Mouse (Mus musculus): ENCODE results near the gene Lekr1. TPM values are rescaled to one million over a fixed set of nuclear protein-coding genes. Genes with fewer than 3 reads are reported as not detected.

Gene Lekr1
- polyA plus RNA-seq, 1 experiment: 4.5 TPM

DNA sequence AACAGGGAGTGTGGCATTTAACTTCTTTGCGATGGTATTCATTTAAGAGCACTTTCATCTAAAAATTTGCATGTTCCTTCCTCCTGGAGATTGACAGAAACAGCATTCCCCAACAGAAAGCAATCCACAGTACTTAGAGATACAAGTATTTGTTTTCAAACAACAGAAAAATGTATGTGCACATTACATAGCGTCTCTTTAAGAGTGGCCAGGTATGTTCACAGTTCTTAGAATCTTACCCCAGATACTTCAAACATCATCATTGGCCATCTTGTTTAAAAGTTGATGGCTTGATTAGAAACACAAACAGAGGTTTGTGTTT, 38.4 kb upstream of the Lekr1 start:
- Histone ChIP-seq H3K4me1 (ENCODE audit: control insufficient read depth, insufficient read depth, low read length) (no peaks in the 10 kb centered on the region), H3K4me3 (replicated peaks; ENCODE audit: insufficient read depth, low read depth, low read length) (no peak overlapping the region), H3K27me3 (ENCODE audit: control insufficient read depth, insufficient read depth, low read length) (no peaks in the 10 kb centered on the region), H3K27ac (ENCODE audit: insufficient read depth, low read length) (no peak overlapping the region)
- DNase-seq: no peak
- 59% methylated on average over 2 of the region's 2 CpGs for WGBS
- TF ChIP-seq CTCF (IDR thresholded peaks at IDR 0.05; ENCODE audit: borderline replicate concordance, insufficient read depth, low read depth, low read length) (no peak), POLR2A (IDR thresholded peaks at IDR 0.05; ENCODE audit: borderline replicate concordance, insufficient read depth, low read length) (no peak)

DNA sequence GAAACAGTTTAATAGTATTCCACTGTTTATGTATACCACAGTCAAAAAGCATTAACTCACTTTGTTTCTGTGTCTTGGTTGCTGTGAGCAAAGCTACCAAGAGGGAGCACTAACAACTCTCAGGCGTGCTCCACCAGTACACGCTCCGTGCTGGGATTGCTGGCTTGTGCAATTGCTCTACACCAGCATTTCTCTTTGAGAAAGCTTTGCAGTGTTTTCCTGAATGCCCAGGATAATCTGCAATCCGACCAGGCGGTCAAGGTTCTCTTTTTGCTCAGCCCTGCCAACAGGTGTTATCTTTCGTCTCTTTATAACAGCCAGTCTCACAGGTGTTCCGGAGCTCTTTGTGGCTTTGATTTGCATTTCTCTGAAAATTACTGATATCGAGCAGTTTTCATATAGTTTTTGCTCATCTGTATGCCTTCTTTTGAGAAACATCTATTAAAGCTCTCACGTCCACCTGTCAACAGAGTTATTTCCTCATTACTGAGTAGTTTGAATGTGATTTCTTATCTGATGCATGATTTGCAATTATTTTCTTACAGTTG, 36.4 kb upstream of the Lekr1 start:
- H3K4me3 ChIP-seq (replicated peaks; ENCODE audit: insufficient read depth, low read depth, low read length): no peak overlapping the region
- H3K4me1 ChIP-seq (ENCODE audit: control insufficient read depth, insufficient read depth, low read length): no peaks in the 10 kb centered on the region
- DNase-seq: no peak
- WGBS: 89% methylated on average over 9 of the region's 9 CpGs
- no peak for TF ChIP-seq CTCF (IDR thresholded peaks at IDR 0.05; ENCODE audit: borderline replicate concordance, insufficient read depth, low read depth, low read length)
- TF ChIP-seq POLR2A (IDR thresholded peaks at IDR 0.05; ENCODE audit: borderline replicate concordance, insufficient read depth, low read length): no peak
- H3K27ac ChIP-seq (ENCODE audit: insufficient read depth, low read length): no peak overlapping the region
- H3K27me3 ChIP-seq (ENCODE audit: control insufficient read depth, insufficient read depth, low read length): no peaks in the 10 kb centered on the region

DNA sequence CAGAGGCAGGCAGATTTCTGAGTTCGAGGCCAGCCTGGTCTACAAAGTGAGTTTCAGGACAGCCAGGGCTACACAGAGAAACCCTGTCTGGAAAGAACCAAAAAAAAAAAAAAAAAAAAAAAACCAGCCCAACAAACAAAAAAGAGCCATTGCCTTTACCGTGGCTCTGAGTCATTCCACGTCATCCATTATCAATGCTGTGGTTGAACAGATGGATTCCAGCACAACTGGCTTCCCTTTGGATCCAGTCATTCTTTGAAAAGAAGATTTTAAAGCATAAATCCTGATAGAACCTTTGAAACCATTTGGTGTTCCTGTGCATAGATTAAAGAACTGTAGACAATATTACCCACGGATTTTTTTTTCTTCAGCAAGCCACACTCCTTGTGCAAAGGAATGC, 32.4 kb upstream of the Lekr1 start:
- Histone ChIP-seq H3K4me1 (ENCODE audit: control insufficient read depth, insufficient read depth, low read length) (no peaks in the 10 kb centered on the region), H3K4me3 (replicated peaks; ENCODE audit: insufficient read depth, low read depth, low read length) (no peak overlapping the region), H3K27ac (ENCODE audit: insufficient read depth, low read length) (no peak overlapping the region), H3K27me3 (ENCODE audit: control insufficient read depth, insufficient read depth, low read length) (no peaks in the 10 kb centered on the region)
- DNase-seq: no peak
- 72% methylated on average over 4 of the region's 4 CpGs for WGBS
- TF ChIP-seq CTCF (IDR thresholded peaks at IDR 0.05; ENCODE audit: borderline replicate concordance, insufficient read depth, low read depth, low read length) (no peak), POLR2A (IDR thresholded peaks at IDR 0.05; ENCODE audit: borderline replicate concordance, insufficient read depth, low read length) (no peak)

DNA sequence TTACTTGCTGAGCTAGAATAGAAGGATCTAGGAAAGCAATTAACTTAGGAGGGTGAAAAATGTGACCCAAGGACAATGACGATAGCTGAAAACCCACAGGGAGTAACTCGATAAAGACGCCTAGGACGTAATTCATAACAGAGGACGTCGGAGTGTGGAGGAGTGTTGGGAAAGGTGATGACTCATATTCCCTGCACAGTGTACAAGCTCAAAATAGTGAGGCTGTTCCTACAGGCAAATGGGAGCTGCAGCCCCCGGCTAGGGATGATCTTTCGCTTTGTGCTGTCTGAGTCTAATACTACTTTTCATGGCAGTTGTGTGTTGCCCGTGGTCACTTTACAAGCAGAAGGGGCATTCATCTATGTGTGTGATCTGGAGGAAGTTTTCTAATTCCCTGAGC, 30.0 kb upstream of the Lekr1 start:
- Histone ChIP-seq H3K4me3 (replicated peaks; ENCODE audit: insufficient read depth, low read depth, low read length) (no peak overlapping the region), H3K4me1 (ENCODE audit: control insufficient read depth, insufficient read depth, low read length) (no peaks in the 10 kb centered on the region; the same call in 1 of the 2 replicates), H3K27me3 (ENCODE audit: control insufficient read depth, insufficient read depth, low read length) (no peaks in the 10 kb centered on the region), H3K27ac (ENCODE audit: insufficient read depth, low read length) (no peak overlapping the region)
- TF ChIP-seq POLR2A (IDR thresholded peaks at IDR 0.05; ENCODE audit: borderline replicate concordance, insufficient read depth, low read length): no peak
- TF ChIP-seq CTCF (IDR thresholded peaks at IDR 0.05; ENCODE audit: borderline replicate concordance, insufficient read depth, low read depth, low read length): no peak
- 58% methylated on average over 9 of the region's 9 CpGs for WGBS
- no peak for DNase-seq

DNA sequence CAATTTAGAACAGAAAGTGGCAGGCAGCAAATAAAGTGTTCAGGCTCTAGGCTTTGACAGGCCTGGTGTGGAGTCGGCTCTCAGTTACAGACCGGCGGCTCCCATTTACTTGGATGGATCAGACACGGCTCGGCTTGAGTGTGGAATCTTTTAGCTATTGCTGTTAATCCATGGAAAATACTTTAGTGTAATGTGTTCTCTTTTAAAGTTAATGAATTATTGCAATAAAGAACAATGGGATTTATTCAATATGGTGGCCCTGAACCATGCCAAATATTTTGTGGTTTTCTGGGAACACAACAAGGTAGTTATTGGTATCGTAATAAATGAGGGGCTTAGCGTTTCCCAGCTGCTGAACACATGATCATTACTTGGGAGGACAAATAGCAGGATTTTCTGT, 28.7 kb upstream of the Lekr1 start:
- WGBS: 76% methylated on average over 7 of the region's 7 CpGs

DNA sequence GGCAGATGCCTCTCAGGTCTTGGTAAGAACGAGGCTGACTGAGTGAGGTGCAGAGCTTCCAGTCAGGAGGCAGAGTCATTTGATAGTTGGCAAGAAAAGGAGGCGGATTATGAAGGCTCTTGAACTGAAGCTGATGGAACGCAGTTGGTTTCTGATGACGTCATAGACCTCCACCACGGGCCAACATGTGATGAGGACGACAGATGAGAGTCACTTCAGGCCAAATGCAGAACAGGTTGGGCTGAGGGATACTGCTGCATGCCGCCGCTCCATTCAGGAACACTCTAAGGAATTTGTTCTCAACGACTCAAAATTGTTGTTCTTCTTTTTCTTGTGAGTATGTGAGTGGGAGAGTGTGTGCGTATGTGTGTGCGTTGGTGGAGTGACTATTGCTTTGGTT, 27.1 kb upstream of the Lekr1 start:
- DNase-seq: no peak
- H3K4me3 ChIP-seq (replicated peaks; ENCODE audit: insufficient read depth, low read depth, low read length): no peak overlapping the region
- H3K27me3 ChIP-seq (ENCODE audit: control insufficient read depth, insufficient read depth, low read length): no peaks in the 10 kb centered on the region
- WGBS: 61% methylated on average over 11 of the region's 11 CpGs
- no peaks in the 10 kb centered on the region; the same call in 1 of the 2 replicates for H3K4me1 ChIP-seq (ENCODE audit: control insufficient read depth, insufficient read depth, low read length)
- H3K27ac ChIP-seq (ENCODE audit: insufficient read depth, low read length): no peak overlapping the region
- no peak for TF ChIP-seq CTCF (IDR thresholded peaks at IDR 0.05; ENCODE audit: borderline replicate concordance, insufficient read depth, low read depth, low read length)
- no peak for TF ChIP-seq POLR2A (IDR thresholded peaks at IDR 0.05; ENCODE audit: borderline replicate concordance, insufficient read depth, low read length)

More for the DNA sequence above, 28.7 kb upstream of the Lekr1 start:
- DNase-seq: no peak
- Histone ChIP-seq H3K4me3 (replicated peaks; ENCODE audit: insufficient read depth, low read depth, low read length) (no peak overlapping the region), H3K4me1 (ENCODE audit: control insufficient read depth, insufficient read depth, low read length) (no peaks in the 10 kb centered on the region; the same call in 1 of the 2 replicates), H3K27me3 (ENCODE audit: control insufficient read depth, insufficient read depth, low read length) (no peaks in the 10 kb centered on the region), H3K27ac (ENCODE audit: insufficient read depth, low read length) (no peak overlapping the region)
- TF ChIP-seq CTCF (IDR thresholded peaks at IDR 0.05; ENCODE audit: borderline replicate concordance, insufficient read depth, low read depth, low read length): no peak
- TF ChIP-seq POLR2A (IDR thresholded peaks at IDR 0.05; ENCODE audit: borderline replicate concordance, insufficient read depth, low read length): no peak

DNA sequence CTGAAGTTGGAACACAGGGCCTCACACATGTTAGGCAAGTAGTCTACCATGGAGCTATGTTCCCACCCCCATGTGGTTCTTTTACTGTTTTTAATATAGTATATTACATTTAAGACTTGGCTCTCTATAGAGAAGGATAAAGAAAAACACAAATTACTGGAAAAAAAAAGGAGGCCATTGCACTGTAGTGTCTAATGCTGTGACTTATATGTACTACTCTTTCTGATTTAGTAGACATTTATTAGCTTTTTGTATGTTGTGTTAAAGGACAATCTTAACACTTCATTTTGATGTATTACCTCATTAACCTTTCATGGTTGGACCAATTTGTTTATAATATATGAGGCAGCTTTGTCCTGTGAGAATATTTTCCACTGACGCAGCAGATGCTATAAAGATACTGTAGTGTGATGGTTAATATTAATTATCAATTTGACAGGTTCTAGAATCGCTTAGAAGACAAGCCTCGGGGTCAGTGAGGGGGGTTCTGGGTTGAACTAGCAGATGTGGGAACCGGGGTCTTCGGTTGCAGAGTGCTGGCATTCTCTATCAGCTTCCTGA, 26.5 kb upstream of the Lekr1 start:
- TF ChIP-seq CTCF (IDR thresholded peaks at IDR 0.05; ENCODE audit: borderline replicate concordance, insufficient read depth, low read depth, low read length): no peak
- TF ChIP-seq POLR2A (IDR thresholded peaks at IDR 0.05; ENCODE audit: borderline replicate concordance, insufficient read depth, low read length): no peak
- Histone ChIP-seq H3K4me1 (ENCODE audit: control insufficient read depth, insufficient read depth, low read length) (no peaks in the 10 kb centered on the region; the same call in 1 of the 2 replicates), H3K4me3 (replicated peaks; ENCODE audit: insufficient read depth, low read depth, low read length) (no peak overlapping the region), H3K27ac (ENCODE audit: insufficient read depth, low read length) (no peak overlapping the region), H3K27me3 (ENCODE audit: control insufficient read depth, insufficient read depth, low read length) (no peaks in the 10 kb centered on the region)
- 81% methylated on average over 5 of the region's 5 CpGs for WGBS
- no peak for DNase-seq

DNA sequence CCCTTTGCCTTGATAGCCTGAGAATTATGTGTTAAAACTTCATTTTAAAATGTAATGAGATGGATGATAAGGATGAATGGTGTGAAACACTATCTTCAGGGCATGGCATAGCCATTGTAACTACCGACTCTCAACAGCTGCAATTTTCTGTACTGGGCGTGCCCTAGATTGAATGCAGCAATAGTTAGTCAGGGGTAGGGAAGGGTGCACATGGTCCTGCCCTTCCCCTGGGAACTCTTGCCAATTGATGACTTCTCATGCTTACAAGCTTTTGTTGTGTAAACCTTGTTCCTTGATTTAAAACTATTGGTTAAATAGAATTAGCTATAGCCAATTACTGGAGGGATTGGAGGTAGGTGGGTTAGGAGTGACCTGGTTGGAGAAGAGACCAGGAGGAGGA, 23.1 kb upstream of the Lekr1 start:
- no peaks in the 10 kb centered on the region for H3K27me3 ChIP-seq (ENCODE audit: control insufficient read depth, insufficient read depth, low read length)
- no peak overlapping the region for H3K4me3 ChIP-seq (replicated peaks; ENCODE audit: insufficient read depth, low read depth, low read length)
- H3K4me1 ChIP-seq (ENCODE audit: control insufficient read depth, insufficient read depth, low read length): no peaks in the 10 kb centered on the region; the same call in 1 of the 2 replicates
- no peak for DNase-seq
- 94% methylated on average over 2 of the region's 2 CpGs for WGBS
- TF ChIP-seq CTCF (IDR thresholded peaks at IDR 0.05; ENCODE audit: borderline replicate concordance, insufficient read depth, low read depth, low read length): no peak
- TF ChIP-seq POLR2A (IDR thresholded peaks at IDR 0.05; ENCODE audit: borderline replicate concordance, insufficient read depth, low read length): no peak
- no peak overlapping the region for H3K27ac ChIP-seq (ENCODE audit: insufficient read depth, low read length)

All from cerebellum, adult 2 months (tissue).